Mouse (Mus musculus): ENCODE results near the gene Sdk1.

GRCm38 (mm10) chr5:141873751-141874150 lies 632.5 kb downstream of the Sdk1 start:
- TF ChIP-seq ZNF384 (IDR thresholded peaks at IDR 0.05; ENCODE audit: low read depth, low read length) (no peak), MAFK (IDR thresholded peaks at IDR 0.05; ENCODE audit: insufficient read depth, low read depth, low read length) (no peak), CHD2 (IDR thresholded peaks at IDR 0.05; ENCODE audit: low read depth, low read length) (no peak), HCFC1 (IDR thresholded peaks at IDR 0.05; ENCODE audit: borderline replicate concordance, insufficient read depth, low read length) (no peak)
